In the genomic region with DNA sequence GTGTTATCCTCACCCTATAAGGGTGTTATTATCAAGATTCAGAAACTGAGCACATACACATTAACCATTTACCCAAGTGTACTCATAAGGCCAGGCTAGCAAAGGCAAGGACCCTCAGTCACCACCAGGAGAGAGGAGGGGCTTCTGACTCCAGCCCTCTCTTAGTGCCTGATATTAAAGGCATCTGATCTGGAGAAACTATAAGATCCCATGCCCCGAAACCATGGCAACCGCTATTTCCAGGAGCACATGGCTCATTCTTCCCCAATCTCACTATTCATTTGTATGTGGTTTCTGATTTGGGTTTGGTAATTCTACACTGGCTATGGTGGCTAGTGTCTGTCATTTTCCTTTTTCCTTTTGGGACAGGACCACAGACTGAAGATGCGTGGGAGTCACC, we compare ENCODE assay signal across 25 mouse cellular contexts.
DNase-seq lines count a peak whose midpoint lies in the region; ATAC-seq lines count a peak whose summit lies in the region.
"Had no signal": no experiment of that assay in that cellular context is flagged by ENCODE, and none has a peak within 500 bp of the region (broad histone marks: within the 10 kb centered on the region; RNA-seq: fewer than 3 reads in every experiment).

No protein-coding gene starts in this region.

- peaks cover 4% of the 10 kb centered on the region; the same call in 1 of the 2 replicates for H3K4me1 ChIP-seq in forebrain, embryonic 16.5 days (replicated peaks; ENCODE audit: control insufficient read depth, insufficient read depth, low read length)
- no peaks in the 10 kb centered on the region for H3K4me1 ChIP-seq in forebrain, embryonic 11.5 days (replicated peaks; ENCODE audit: control insufficient read depth, insufficient read depth, low read length)
- H3K4me1 ChIP-seq: kidney, embryonic 15.5 days; liver, embryonic 12.5 days had no signal

- 0 out of 2 replicates have a peak, but pooled peaks have one; percentile 28 for ATAC-seq in forebrain, embryonic 16.5 days
- no peak for ATAC-seq in forebrain, embryonic 11.5 days (replicated peaks; ENCODE audit: low FRiP score)
- ATAC-seq: forebrain, embryonic 13.5 days; inflammation-experienced regulatory T-cells, adult 6 months; liver, embryonic 12.5 days; liver, postnatal 0 days had no signal

- H3K36me3 ChIP-seq in forebrain, embryonic 16.5 days (ENCODE audit: control insufficient read depth, insufficient read depth): no peaks in the 10 kb centered on the region
- no peaks in the 10 kb centered on the region for H3K36me3 ChIP-seq in forebrain, embryonic 11.5 days (ENCODE audit: control insufficient read depth, insufficient read depth, low read length)
- H3K36me3 ChIP-seq: G1E; heart, embryonic 15.5 days; kidney, embryonic 15.5 days; liver, embryonic 12.5 days; stomach, embryonic 15.5 days had no signal

- WGBS in forebrain, embryonic 16.5 days: 85% methylated on average over 3 of the region's 3 CpGs
- WGBS in forebrain, embryonic 11.5 days: 94% methylated on average over 3 of the region's 3 CpGs

- no peaks in the 10 kb centered on the region for H3K27me3 ChIP-seq in forebrain, embryonic 16.5 days (replicated peaks; ENCODE audit: control insufficient read depth, insufficient read depth, low read length)
- H3K27me3 ChIP-seq in forebrain, embryonic 11.5 days (ENCODE audit: control insufficient read depth, insufficient read depth, low read length): no peaks in the 10 kb centered on the region
- H3K27me3 ChIP-seq: forebrain, embryonic 13.5 days; heart, embryonic 15.5 days; kidney, embryonic 15.5 days; liver, embryonic 12.5 days; stomach, embryonic 15.5 days had no signal

- no peak overlapping the region for H3K9ac ChIP-seq in forebrain, embryonic 16.5 days (replicated peaks; ENCODE audit: low read depth, low read length)
- no peak overlapping the region for H3K9ac ChIP-seq in forebrain, embryonic 11.5 days (ENCODE audit: low read length)
- H3K9ac ChIP-seq: forebrain, embryonic 13.5 days; heart, embryonic 15.5 days; kidney, embryonic 15.5 days; liver, embryonic 12.5 days; liver, postnatal 0 days; stomach, embryonic 15.5 days had no signal

- DNase-seq in forebrain, embryonic 11.5 days (ENCODE audit: low spot score): no peak
- DNase-seq in left cerebral cortex, postnatal 14 days (ENCODE audit: low spot score in 2 of 2): peak; percentile 14 to 22
- DNase-seq in left cerebral cortex, adult 8-10 months (ENCODE audit: low spot score in 2 of 2): no peak
- DNase-seq in right cerebral cortex, postnatal 4 days: peak; percentile 13
- DNase-seq in right cerebral cortex, postnatal 36 days (ENCODE audit: low spot score in 2 of 2): no peak
- no peak for DNase-seq in T-cell, adult 2 months (ENCODE audit: low spot score)
- DNase-seq in testis, postnatal 14 days (ENCODE audit: low spot score): no peak
- DNase-seq: adrenal gland, postnatal 25 days; cerebellum, adult 2 months; cerebellum, postnatal 14 days; kidney, adult 18-20 months; kidney, postnatal 25 days; liver, postnatal 0 days; lung, postnatal 36 days; retina, postnatal 1 day; thymus, postnatal 14 days had no signal

- H3K4me2 ChIP-seq in forebrain, embryonic 16.5 days (ENCODE audit: low read length): no peak overlapping the region
- H3K4me2 ChIP-seq in forebrain, embryonic 11.5 days (ENCODE audit: low read depth, low read length, severe bottlenecking): no peak overlapping the region
- H3K4me2 ChIP-seq: forebrain, embryonic 13.5 days; heart, embryonic 15.5 days; kidney, embryonic 15.5 days; liver, embryonic 12.5 days; stomach, embryonic 15.5 days had no signal

- H3K4me3 ChIP-seq in forebrain, embryonic 16.5 days (replicated peaks; ENCODE audit: low read length): no peak overlapping the region
- H3K4me3 ChIP-seq in forebrain, embryonic 11.5 days (ENCODE audit: low read depth, low read length): no peak overlapping the region
- H3K4me3 ChIP-seq: erythroblast, embryonic 14.5 days; forebrain, embryonic 13.5 days; heart, embryonic 15.5 days; kidney, embryonic 15.5 days; liver, embryonic 12.5 days; stomach, embryonic 15.5 days had no signal

- intact Hi-C loops in left cerebral cortex, postnatal 14 days (cut with DNase I): no loop called here

- H3K27ac ChIP-seq in forebrain, embryonic 16.5 days (ENCODE audit: low read length): no peak overlapping the region
- H3K27ac ChIP-seq in forebrain, embryonic 11.5 days (ENCODE audit: low read depth, low read length): no peak overlapping the region
- H3K27ac ChIP-seq: forebrain, embryonic 13.5 days; heart, embryonic 15.5 days; kidney, embryonic 15.5 days; liver, embryonic 12.5 days; stomach, embryonic 15.5 days had no signal

- no peaks in the 10 kb centered on the region for H3K9me3 ChIP-seq in forebrain, embryonic 16.5 days (ENCODE audit: control insufficient read depth, low read length)
- no peaks in the 10 kb centered on the region for H3K9me3 ChIP-seq in forebrain, embryonic 11.5 days (ENCODE audit: control insufficient read depth, low read length)
- H3K9me3 ChIP-seq: forebrain, embryonic 13.5 days; heart, embryonic 15.5 days; kidney, embryonic 15.5 days; liver, embryonic 12.5 days; stomach, embryonic 15.5 days had no signal

Comparison
In these comparisons a context has a peak if more than half of its experiments do, and no peak if none do; other contexts are left out.
1. DNase-seq: peak in left cerebral cortex, postnatal 14 days (2 of 2) and right cerebral cortex, postnatal 4 days (single experiment); none in forebrain, embryonic 11.5 days (single experiment), left cerebral cortex, adult 8-10 months (0 of 2), right cerebral cortex, postnatal 36 days (0 of 2), T-cell, adult 2 months (single experiment) and testis, postnatal 14 days (single experiment).